Mouse (Mus musculus): Measurements from ENCODE around the gene Glb1l. TPM values are rescaled to one million over a fixed set of nuclear protein-coding genes. Genes with fewer than 3 reads are reported as not detected.

Gene Glb1l
- polyA plus RNA-seq, 1 experiment from 2014 or later: 11.9 TPM

- H3K4me2 ChIP-seq (replicated peaks): no peak overlapping the region
- 0 out of 2 replicates have a peak, but pooled peaks cover 6% of the 10 kb centered on the region for H3K27me3 ChIP-seq (replicated peaks)
- H3K27ac ChIP-seq: no peak overlapping the region
- H3K4me1 ChIP-seq (replicated peaks): no peaks in the 10 kb centered on the region
- no peak overlapping the region for H3K9ac ChIP-seq
- H3K4me3 ChIP-seq (replicated peaks): no peak overlapping the region
- ATAC-seq: no peak
- WGBS: 59% methylated on average over 2 of the region's 2 CpGs
- no peaks in the 10 kb centered on the region for H3K9me3 ChIP-seq
- H3K36me3 ChIP-seq: no peaks in the 10 kb centered on the region
These were observed 15.5 kb upstream of the Glb1l start for GRCm38 (mm10) chr1:75226138-75226537.

GRCm38 (mm10) chr1:75225473-75225872 lies 14.9 kb upstream of the Glb1l start:
- no peaks in the 10 kb centered on the region for H3K36me3 ChIP-seq
- ATAC-seq: no peak
- 68% methylated on average over 3 of the region's 3 CpGs for WGBS
- H3K4me1 ChIP-seq (replicated peaks): no peaks in the 10 kb centered on the region
- peaks cover 11% of the 10 kb centered on the region for H3K27me3 ChIP-seq (replicated peaks)
- H3K27ac ChIP-seq: no peak overlapping the region
- no peak overlapping the region for H3K4me2 ChIP-seq (replicated peaks)
- H3K9me3 ChIP-seq: no peaks in the 10 kb centered on the region
- H3K4me3 ChIP-seq (replicated peaks): no peak overlapping the region
- H3K9ac ChIP-seq: no peak overlapping the region

- no peak overlapping the region for H3K27ac ChIP-seq
- H3K4me3 ChIP-seq (replicated peaks): no peak overlapping the region
- 65% methylated on average over 6 of the region's 6 CpGs for WGBS
- no peaks in the 10 kb centered on the region for H3K9me3 ChIP-seq
- H3K9ac ChIP-seq: no peak overlapping the region
- peaks cover 9% of the 10 kb centered on the region for H3K4me1 ChIP-seq (replicated peaks)
- H3K4me2 ChIP-seq (replicated peaks): no peak overlapping the region
- no peaks in the 10 kb centered on the region for H3K36me3 ChIP-seq
- peaks cover 25% of the 10 kb centered on the region for H3K27me3 ChIP-seq (replicated peaks)
- ATAC-seq: no peak
These were observed 12.9 kb upstream of the Glb1l start for GRCm38 (mm10) chr1:75223532-75223931.

GRCm38 (mm10) chr1:75222926-75223325 lies 12.3 kb upstream of the Glb1l start:
- WGBS: 80% methylated on average over 6 of the region's 6 CpGs
- Histone ChIP-seq H3K4me2 (replicated peaks) (no peak overlapping the region), H3K4me1 (replicated peaks) (peaks cover 14% of the 10 kb centered on the region), H3K9ac (no peak overlapping the region), H3K4me3 (replicated peaks) (no peak overlapping the region), H3K27ac (no peak overlapping the region), H3K27me3 (replicated peaks) (peaks cover 27% of the 10 kb centered on the region), H3K9me3 (no peaks in the 10 kb centered on the region), H3K36me3 (no peaks in the 10 kb centered on the region)
- ATAC-seq: no peak

GRCm38 (mm10) chr1:75221538-75221937 lies 10.9 kb upstream of the Glb1l start:
- Histone ChIP-seq H3K4me2 (replicated peaks) (no peak overlapping the region), H3K36me3 (no peaks in the 10 kb centered on the region), H3K27me3 (replicated peaks) (peaks cover 27% of the 10 kb centered on the region), H3K9me3 (no peaks in the 10 kb centered on the region), H3K4me1 (replicated peaks) (peaks cover 16% of the 10 kb centered on the region), H3K4me3 (replicated peaks) (no peak overlapping the region), H3K27ac (no peak overlapping the region), H3K9ac (no peak overlapping the region)
- no peak for ATAC-seq
- WGBS: 78% methylated on average over 3 of the region's 3 CpGs

- Histone ChIP-seq H3K4me1 (replicated peaks) (peaks cover 21% of the 10 kb centered on the region), H3K4me2 (replicated peaks) (peak within 1 kb of the TSS; percentile 99), H3K36me3 (peaks cover 6% of the 10 kb centered on the region; the same call in 1 of the 2 replicates), H3K27me3 (replicated peaks) (peaks cover 27% of the 10 kb centered on the region), H3K9me3 (no peaks in the 10 kb centered on the region), H3K4me3 (replicated peaks) (peak within 1 kb of the TSS; percentile 54), H3K9ac (peak within 1 kb of the TSS; percentile 61), H3K27ac (peak within 1 kb of the TSS; percentile 58; the same call in 1 of the 2 replicates)
- WGBS: under 1% methylated on average over 34 of the region's 34 CpGs
- ATAC-seq: peak; percentile 46
These were observed 8.9 kb upstream of the Glb1l start, which contains the start of gene Tuba4a for GRCm38 (mm10) chr1:75219531-75219930. TSS of gene Tuba4a (minus strand) at chr1:75219865.

GRCm38 (mm10) chr1:75219078-75219477 lies 8.5 kb upstream of the Glb1l start:
- WGBS: under 1% methylated on average over 24 of the region's 24 CpGs
- H3K4me3 ChIP-seq (replicated peaks): peak overlapping the region; percentile 54

GRCm38 (mm10) chr1:75218227-75219001 lies 7.8 kb upstream of the Glb1l start:
- Histone ChIP-seq H3K27ac (peak overlapping the region; percentile 58), H3K9ac (peak overlapping the region; percentile 61), H3K4me2 (replicated peaks) (peak overlapping the region; percentile 99), H3K27me3 (replicated peaks) (peaks cover 27% of the 10 kb centered on the region), H3K36me3 (peaks cover 6% of the 10 kb centered on the region; the same call in 1 of the 2 replicates), H3K4me1 (replicated peaks) (peaks cover 27% of the 10 kb centered on the region), H3K9me3 (no peaks in the 10 kb centered on the region), H3K4me3 (replicated peaks) (peak overlapping the region; percentile 54)
- under 1% methylated on average over 38 of the region's 38 CpGs for WGBS
- peak; percentile 37 for ATAC-seq

More at GRCm38 (mm10) chr1:75219078-75219477, 8.5 kb upstream of the Glb1l start:
- Histone ChIP-seq H3K27me3 (replicated peaks) (peaks cover 27% of the 10 kb centered on the region), H3K9me3 (no peaks in the 10 kb centered on the region), H3K27ac (peak overlapping the region; percentile 58; the same call in 1 of the 2 replicates), H3K4me1 (replicated peaks) (peaks cover 21% of the 10 kb centered on the region), H3K9ac (peak overlapping the region; percentile 61), H3K36me3 (peaks cover 6% of the 10 kb centered on the region; the same call in 1 of the 2 replicates), H3K4me2 (replicated peaks) (peak overlapping the region; percentile 99)
- peak; percentile 92 for ATAC-seq

GRCm38 (mm10) chr1:75217893-75218226 lies 7.2 kb upstream of the Glb1l start:
- H3K27ac ChIP-seq: no peak overlapping the region
- peak overlapping the region; percentile 54 for H3K4me3 ChIP-seq (replicated peaks)
- peaks cover 8% of the 10 kb centered on the region; the same call in 1 of the 2 replicates for H3K36me3 ChIP-seq
- 2% methylated on average over 6 of the region's 6 CpGs for WGBS
- no peaks in the 10 kb centered on the region for H3K9me3 ChIP-seq
- 0 out of 2 replicates have a peak overlapping the region, but pooled peaks have one; percentile 8 for H3K9ac ChIP-seq
- H3K27me3 ChIP-seq (replicated peaks): peaks cover 27% of the 10 kb centered on the region
- ATAC-seq: 0 out of 2 replicates have a peak, but pooled peaks have one; percentile 1
- peaks cover 31% of the 10 kb centered on the region for H3K4me1 ChIP-seq (replicated peaks)
- H3K4me2 ChIP-seq (replicated peaks): peak overlapping the region; percentile 99

GRCm38 (mm10) chr1:75216797-75217585 lies 6.4 kb upstream of the Glb1l start:
- H3K27ac ChIP-seq: no peak overlapping the region

GRCm38 (mm10) chr1:75215785-75216184 lies 5.2 kb upstream of the Glb1l start:
- Histone ChIP-seq H3K27me3 (replicated peaks) (peaks cover 18% of the 10 kb centered on the region), H3K4me1 (replicated peaks) (peaks cover 44% of the 10 kb centered on the region), H3K4me3 (replicated peaks) (no peak overlapping the region), H3K27ac (no peak overlapping the region), H3K9ac (no peak overlapping the region), H3K9me3 (no peaks in the 10 kb centered on the region), H3K4me2 (replicated peaks) (no peak overlapping the region), H3K36me3 (peaks cover 12% of the 10 kb centered on the region; the same call in 1 of the 2 replicates)
- WGBS: 93% methylated on average over 9 of the region's 9 CpGs
- ATAC-seq: no peak

More at GRCm38 (mm10) chr1:75216797-75217585, 6.4 kb upstream of the Glb1l start:
- WGBS: 72% methylated on average over 13 of the region's 13 CpGs
- Histone ChIP-seq H3K9me3 (no peaks in the 10 kb centered on the region), H3K4me2 (replicated peaks) (peak overlapping the region; percentile 99), H3K36me3 (peaks cover 12% of the 10 kb centered on the region; the same call in 1 of the 2 replicates), H3K4me3 (replicated peaks) (0 out of 2 replicates have a peak overlapping the region, but pooled peaks have one; percentile 54), H3K9ac (no peak overlapping the region), H3K4me1 (replicated peaks) (peaks cover 38% of the 10 kb centered on the region), H3K27me3 (replicated peaks) (peaks cover 27% of the 10 kb centered on the region)
- no peak for ATAC-seq

- Histone ChIP-seq H3K9ac (no peak overlapping the region), H3K27ac (peak overlapping the region; percentile 66), H3K9me3 (no peaks in the 10 kb centered on the region), H3K4me1 (replicated peaks) (peaks cover 48% of the 10 kb centered on the region), H3K4me3 (replicated peaks) (no peak overlapping the region), H3K4me2 (replicated peaks) (peak overlapping the region; percentile 36), H3K27me3 (replicated peaks) (peaks cover 13% of the 10 kb centered on the region), H3K36me3 (peaks cover 12% of the 10 kb centered on the region; the same call in 1 of the 2 replicates)
- no peak for ATAC-seq
- WGBS: 61% methylated on average over 5 of the region's 5 CpGs
These were observed 4.3 kb upstream of the Glb1l start for GRCm38 (mm10) chr1:75214886-75215285.
